Mouse (Mus musculus) midbrain, postnatal 0 days (tissue): ENCODE results near the gene Satb2. TPM values are rescaled to one million over a fixed set of nuclear protein-coding genes. Genes with fewer than 3 reads are reported as not detected.

Experiments
- ATAC-seq: fragments of 200-750 bp; cut with Nextera tagmentation; 2 replicates; pipeline ENCODE4 v1.8.0; 2017; ENCODE audit warnings: moderate number of reproducible peaks, mild to moderate bottlenecking, moderate TSS enrichment, moderate library complexity; ENCODE audit not compliant: low FRiP score
- DNase-seq: peaks from one replicate; pipeline ENCODE4 v3.0.0-alpha.2; 2015; ENCODE audit warnings: low spot score
- H3K27ac ChIP-seq: fragments of 300-500 bp; sonication (generic); 2 replicates; pipeline ENCODE4 v1.5.1; 2014; ENCODE audit warnings: low read depth, mild to moderate bottlenecking, low read length, mixed read lengths
- H3K27me3 ChIP-seq: fragments of 300-500 bp; sonication (generic); 2 replicates; pipeline ENCODE4 v1.6.1; 2014; ENCODE audit warnings: low read length, control low read depth, mixed read lengths; ENCODE audit not compliant: insufficient read depth
- H3K36me3 ChIP-seq: fragments of 300-500 bp; sonication (generic); 2 replicates; pipeline ENCODE4 v1.6.1; 2014; ENCODE audit warnings: low read length, control low read depth, mixed read lengths; ENCODE audit not compliant: insufficient read depth
- H3K4me1 ChIP-seq: fragments of 300-500 bp; sonication (generic); 2 replicates; pipeline ENCODE4 v1.6.1; 2014; ENCODE audit warnings: mild to moderate bottlenecking, control low read depth, antibody characterized with exemption, low read length, mixed read lengths; ENCODE audit not compliant: insufficient read depth
- H3K4me2 ChIP-seq: fragments of 300-500 bp; sonication (generic); 2 replicates; pipeline ENCODE4 v1.6.1; 2014; ENCODE audit warnings: low read depth, mild to moderate bottlenecking, low read length, mixed read lengths; ENCODE audit not compliant: poor library complexity, severe bottlenecking
- H3K4me3 ChIP-seq: fragments of 300-500 bp; sonication (generic); 2 replicates; pipeline ENCODE4 v1.5.1; 2014; ENCODE audit warnings: low read depth, mild to moderate bottlenecking, low read length, moderate library complexity
- H3K9ac ChIP-seq: fragments of 300-500 bp; sonication (generic); replicated peaks from 2 replicates; pipeline ENCODE4 v1.6.1; 2014; ENCODE audit warnings: mild to moderate bottlenecking, low read length, moderate library complexity, mixed read lengths; ENCODE audit not compliant: poor library complexity, severe bottlenecking
- H3K9me3 ChIP-seq: fragments of 300-500 bp; sonication (generic); 2 replicates; pipeline ENCODE4 v1.6.1; 2016; ENCODE audit warnings: low read length, control low read depth
- CTCF ChIP-seq: IDR thresholded peaks from 2 replicates; pipeline ENCODE4 v1.5.1; 2016; ENCODE audit warnings: antibody characterized with exemption, mild to moderate bottlenecking
- WGBS: fragments of 180-500 bp; shearing (Covaris S2); extraction: QIAGEN DNeasy Blood & Tissue Kit; methylation state at CpG from one replicate; pipeline ENCODE4 v1.1.7; 2014; 5-methylcytosine and 5-hydroxymethylcytosine counted together
- polyA plus RNA-seq: library from polyadenylated mRNA; unstranded; fragments of >200 nt; fragmentation: Nextera tagmentation; extraction: Ambion mirVana; gene quantifications from 2 replicates; pipeline ENCODE4 v1.2.1, GENCODE M21; 2015
- total RNA-seq: library from RNA; depleted of rRNA; stranded (reverse); fragments of >200 nt; gene quantifications from 2 replicates; pipeline ENCODE4 v1.2.3, GENCODE M21; 2014

Gene Satb2
- total and polyA plus RNA-seq, 2 experiments from 2014 or later = 0.85 to 1.2 TPM

DNA sequence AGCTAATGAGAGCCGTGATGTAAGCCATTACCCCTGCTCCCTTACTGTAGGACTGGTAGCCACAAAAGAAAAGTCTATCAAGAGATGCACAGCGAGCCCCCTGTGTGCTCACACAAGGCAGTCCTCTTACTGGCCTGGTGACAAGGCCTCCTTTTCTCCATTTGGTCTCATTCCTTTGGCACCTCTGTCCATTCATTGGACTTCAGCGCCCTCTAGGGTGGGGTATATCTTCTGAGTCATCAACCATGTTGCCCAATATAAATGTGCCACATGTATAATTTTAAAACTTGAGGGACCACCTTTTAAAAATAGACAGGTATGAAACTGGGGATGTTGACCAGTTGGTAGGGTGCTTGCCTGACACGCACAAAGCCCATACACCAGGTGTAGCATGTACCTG lies 13.2 kb upstream of the Satb2 start:
- no peak overlapping the region for H3K4me2 ChIP-seq
- no peak overlapping the region for H3K4me3 ChIP-seq
- TF ChIP-seq CTCF = peak; percentile 28
- 61% methylated on average over 4 of the region's 4 CpGs for WGBS
- H3K27ac ChIP-seq = no peak overlapping the region
- peaks cover 13% of the 10 kb centered on the region for H3K27me3 ChIP-seq
- H3K4me1 ChIP-seq = no peaks in the 10 kb centered on the region
- DNase-seq (no peak), ATAC-seq (no peak)
- H3K36me3 ChIP-seq = no peaks in the 10 kb centered on the region
- no peak overlapping the region for H3K9ac ChIP-seq
- H3K9me3 ChIP-seq = no peaks in the 10 kb centered on the region

DNA sequence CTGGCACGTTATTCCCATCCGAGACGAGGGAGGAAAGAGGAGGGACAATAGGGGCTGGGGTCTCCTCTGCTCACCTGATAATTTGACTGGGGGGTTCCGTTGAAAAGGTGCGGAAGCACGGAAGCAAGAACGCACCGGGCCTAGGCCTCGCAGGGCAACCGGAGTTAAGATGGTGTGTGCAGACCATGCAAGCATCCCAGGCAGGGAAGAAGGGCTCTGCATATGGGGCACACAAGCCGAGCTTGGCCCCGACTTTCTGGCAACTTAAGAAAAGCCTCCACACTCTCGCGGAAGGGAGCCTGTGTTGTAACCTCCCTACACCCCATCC lies 6.0 kb upstream of the Satb2 start:
- Histone ChIP-seq H3K4me1 (no peaks in the 10 kb centered on the region), H3K4me2 (peak overlapping the region; percentile 30; the same call in 1 of the 2 replicates), H3K27me3 (peaks cover 74% of the 10 kb centered on the region), H3K36me3 (no peaks in the 10 kb centered on the region), H3K27ac (no peak overlapping the region), H3K9me3 (no peaks in the 10 kb centered on the region), H3K9ac (no peak overlapping the region), H3K4me3 (peak overlapping the region; percentile 15; the same call in 1 of the 2 replicates)
- no peak for DNase-seq
- TF ChIP-seq CTCF = no peak
- 4% methylated on average over 14 of the region's 14 CpGs for WGBS
- ATAC-seq = peak; percentile 44; the same call in 1 of the 2 replicates

DNA sequence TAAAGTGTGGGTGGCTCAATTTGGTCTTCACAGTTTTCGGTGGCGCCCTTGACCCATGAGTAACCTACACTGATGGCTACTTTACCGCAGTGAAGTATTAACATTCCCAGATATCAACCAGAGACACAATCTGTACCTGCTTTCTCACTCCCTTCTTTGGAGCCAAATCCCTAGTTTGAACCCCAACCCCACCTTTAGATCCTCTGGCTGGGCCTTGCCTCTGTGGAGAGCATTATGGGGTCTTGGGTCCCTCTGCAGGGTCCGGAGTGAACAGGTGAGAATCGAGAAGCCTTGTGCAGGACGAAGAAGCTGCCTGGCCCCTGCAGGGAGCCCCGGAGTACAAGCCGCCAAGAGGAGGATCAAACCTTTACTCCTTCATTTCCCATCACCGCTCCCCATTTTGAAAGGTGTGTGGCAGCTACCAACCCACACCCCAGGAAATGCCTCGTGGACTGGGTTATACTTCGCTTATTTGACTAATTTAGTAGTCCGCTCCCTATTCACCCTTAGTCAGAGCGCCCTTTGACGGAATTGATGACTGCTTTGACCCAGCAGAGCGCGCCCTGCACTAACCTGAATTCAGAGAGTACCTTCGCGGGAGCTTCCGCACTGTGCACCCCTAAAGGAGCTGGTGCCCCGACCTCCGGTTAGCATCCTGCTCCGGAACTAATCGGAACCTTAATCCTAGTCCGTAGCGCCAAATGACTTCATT lies 5.5 kb upstream of the Satb2 start:
- peak overlapping the region; percentile 30; the same call in 1 of the 2 replicates for H3K4me2 ChIP-seq
- ATAC-seq = peak; percentile 53; the same call in 1 of the 2 replicates
- H3K27me3 ChIP-seq = peaks cover 75% of the 10 kb centered on the region
- DNase-seq = no peak
- WGBS = 2% methylated on average over 25 of the region's 25 CpGs
- H3K9ac ChIP-seq = no peak overlapping the region
- no peaks in the 10 kb centered on the region for H3K4me1 ChIP-seq
- no peak overlapping the region for H3K27ac ChIP-seq
- peak overlapping the region; percentile 15; the same call in 1 of the 2 replicates for H3K4me3 ChIP-seq
- TF ChIP-seq CTCF = peak; percentile 44
- no peaks in the 10 kb centered on the region for H3K9me3 ChIP-seq
- no peaks in the 10 kb centered on the region for H3K36me3 ChIP-seq

DNA sequence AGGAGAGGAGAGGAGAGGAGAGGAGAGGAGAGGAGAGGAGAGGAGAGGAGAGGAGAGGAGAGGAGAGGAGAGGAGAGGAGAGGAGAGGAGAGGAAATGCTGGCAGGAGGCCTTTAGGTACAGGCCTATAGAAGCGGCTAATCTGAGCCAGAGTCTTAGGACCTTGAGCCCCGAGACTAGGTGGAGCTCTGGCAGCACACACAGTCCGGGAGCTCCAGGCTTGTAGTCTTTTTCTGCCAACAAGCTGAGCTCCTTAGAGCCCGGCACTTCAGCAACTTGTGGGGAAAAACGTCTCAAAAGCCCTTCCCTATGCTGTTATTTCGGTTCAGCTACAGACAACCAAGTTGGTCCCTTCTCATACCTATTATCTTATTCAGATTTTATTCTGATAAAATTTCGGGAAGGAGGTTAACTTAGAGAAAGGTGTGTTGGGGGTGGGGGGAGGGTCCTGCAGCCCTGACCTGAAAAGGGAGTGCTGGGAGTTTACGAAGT lies 4.7 kb upstream of the Satb2 start:
- H3K27ac ChIP-seq = no peak overlapping the region
- no peaks in the 10 kb centered on the region for H3K36me3 ChIP-seq
- H3K9ac ChIP-seq = no peak overlapping the region
- no peak overlapping the region for H3K4me3 ChIP-seq
- peaks cover 74% of the 10 kb centered on the region for H3K27me3 ChIP-seq
- ATAC-seq (no peak), DNase-seq (no peak)
- no peaks in the 10 kb centered on the region for H3K4me1 ChIP-seq
- no peak for TF ChIP-seq CTCF
- H3K4me2 ChIP-seq = no peak overlapping the region
- no peaks in the 10 kb centered on the region for H3K9me3 ChIP-seq
- WGBS = 6% methylated on average over 8 of the region's 8 CpGs

DNA sequence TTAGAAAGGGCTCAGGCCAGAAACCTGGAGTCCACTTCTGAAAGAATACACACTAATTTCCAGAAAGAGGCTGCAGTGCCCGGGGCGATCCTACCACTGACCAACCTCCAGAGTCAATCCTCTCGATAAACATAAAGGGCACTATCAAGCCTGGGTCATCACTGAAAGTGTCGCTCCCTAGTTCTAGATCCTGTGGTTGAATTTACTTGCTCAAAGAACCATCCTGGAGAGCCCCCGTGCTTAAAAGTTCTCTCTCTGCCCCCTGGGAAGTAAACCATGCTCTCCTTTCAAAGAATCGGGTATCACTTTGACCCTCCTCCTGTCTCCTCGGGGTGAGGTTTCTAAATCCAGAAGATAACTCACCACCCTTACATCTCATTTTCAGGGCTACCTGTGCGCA lies 4.2 kb upstream of the Satb2 start:
- H3K4me3 ChIP-seq = no peak overlapping the region
- H3K27me3 ChIP-seq = peaks cover 77% of the 10 kb centered on the region
- no peak overlapping the region for H3K27ac ChIP-seq
- DNase-seq (no peak), ATAC-seq (no peak)
- no peak overlapping the region for H3K4me2 ChIP-seq
- no peaks in the 10 kb centered on the region for H3K9me3 ChIP-seq
- no peak overlapping the region for H3K9ac ChIP-seq
- no peaks in the 10 kb centered on the region for H3K4me1 ChIP-seq
- TF ChIP-seq CTCF = no peak
- H3K36me3 ChIP-seq = no peaks in the 10 kb centered on the region
- 5% methylated on average over 8 of the region's 8 CpGs for WGBS

DNA sequence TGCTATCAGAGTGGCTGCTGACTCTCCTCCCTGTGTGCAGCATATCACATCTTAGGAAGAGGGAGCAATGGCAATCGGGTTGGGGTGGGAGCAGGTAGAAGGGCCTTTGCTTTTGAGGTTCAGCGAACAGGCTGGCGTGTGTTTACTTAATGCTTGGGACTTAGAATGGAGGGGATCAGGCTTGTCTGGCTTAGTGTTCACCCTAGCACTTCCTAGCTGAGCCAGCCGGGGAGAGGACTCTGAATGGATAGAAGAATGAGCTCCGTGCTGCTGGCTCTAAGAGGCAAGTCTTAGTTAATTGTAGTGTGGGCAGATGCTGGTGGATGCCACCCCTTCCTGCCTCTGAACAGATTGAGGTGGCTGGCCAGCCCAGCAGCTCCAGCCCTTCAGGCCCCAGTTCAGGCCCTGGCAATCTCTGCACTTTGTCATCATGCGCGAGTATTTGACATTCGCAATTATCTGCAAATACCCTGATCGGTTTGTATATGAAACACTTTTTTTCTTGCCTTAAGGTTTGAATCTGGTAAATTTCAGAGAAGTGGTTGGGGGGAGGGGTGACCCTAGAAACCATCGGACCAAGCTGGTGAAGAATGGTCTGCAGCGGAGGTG lies 3.6 kb upstream of the Satb2 start:
- Histone ChIP-seq H3K36me3 (no peaks in the 10 kb centered on the region), H3K4me2 (no peak overlapping the region), H3K4me1 (peaks cover 2% of the 10 kb centered on the region; the same call in 1 of the 2 replicates), H3K9me3 (no peaks in the 10 kb centered on the region), H3K9ac (no peak overlapping the region), H3K27ac (no peak overlapping the region), H3K27me3 (peaks cover 78% of the 10 kb centered on the region), H3K4me3 (no peak overlapping the region)
- TF ChIP-seq CTCF = no peak
- WGBS = 2% methylated on average over 11 of the region's 11 CpGs
- DNase-seq (no peak), ATAC-seq (no peak)
